Comparison of ENCODE assay signal across 19 mouse cellular contexts in the genomic region with DNA sequence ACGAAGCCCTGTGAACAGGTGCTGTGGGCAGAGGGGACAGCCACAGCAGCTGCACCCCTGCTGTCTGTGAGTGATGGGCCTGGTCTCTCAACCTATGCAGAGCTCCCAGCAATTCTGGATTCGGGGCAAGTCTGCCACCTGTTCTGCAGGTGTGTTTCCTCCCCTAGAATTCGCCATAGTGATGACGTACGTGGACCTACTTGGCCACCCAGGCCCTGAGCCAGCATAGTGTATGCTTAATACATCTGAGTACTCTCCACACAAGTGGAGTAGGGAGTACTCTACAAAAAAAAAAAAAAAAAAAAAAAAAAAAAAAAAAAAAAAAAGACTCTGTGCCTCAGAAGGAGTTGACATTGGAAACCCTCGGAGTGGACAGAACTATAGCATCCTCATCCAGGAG.
"Had no signal": no experiment of that assay in that cellular context is flagged by ENCODE, and none has a peak within 500 bp of the region (broad histone marks: within the 10 kb centered on the region; RNA-seq: fewer than 3 reads in every experiment).

No protein-coding gene starts in this region.

- H3K4me1 ChIP-seq: limb, embryonic 12.5 days; megakaryocyte, embryonic 14.5 days; midbrain, embryonic 15.5 days; stomach, embryonic 15.5 days had no signal

- H3K36me3 ChIP-seq: limb, embryonic 12.5 days; midbrain, embryonic 15.5 days; neural tube, embryonic 12.5 days; stomach, embryonic 15.5 days had no signal

- H3K4me3 ChIP-seq: limb, embryonic 12.5 days; megakaryocyte, embryonic 14.5 days; midbrain, embryonic 15.5 days; neural tube, embryonic 12.5 days; stomach, embryonic 15.5 days had no signal

- ATAC-seq: hindbrain, postnatal 0 days; midbrain, embryonic 15.5 days had no signal

- H3K9me3 ChIP-seq: midbrain, embryonic 15.5 days; stomach, embryonic 15.5 days had no signal

- DNase-seq: kidney, adult 11 months; kidney, adult 9 months; kidney, postnatal 36 days; layer of hippocampus, adult 9-11 months; layer of hippocampus, postnatal 36 days; retina, postnatal 1 day; right cerebral cortex, postnatal 14 days; thymus, adult 2 months; thymus, postnatal 25 days had no signal

- H3K9ac ChIP-seq: limb, embryonic 12.5 days; liver, embryonic 14.5 days; midbrain, embryonic 15.5 days; neural tube, embryonic 12.5 days; stomach, embryonic 15.5 days had no signal

- H3K27me3 ChIP-seq: megakaryocyte, embryonic 14.5 days; midbrain, embryonic 15.5 days; neural tube, embryonic 12.5 days; stomach, embryonic 15.5 days had no signal

- H3K4me2 ChIP-seq: limb, embryonic 12.5 days; midbrain, embryonic 11.5 days; midbrain, embryonic 15.5 days; neural tube, embryonic 12.5 days; stomach, embryonic 15.5 days had no signal

- H3K27ac ChIP-seq: hindbrain, postnatal 0 days; kidney, postnatal 0 days; limb, embryonic 12.5 days; liver, embryonic 14.5 days; macrophage; midbrain, embryonic 15.5 days; neural tube, embryonic 12.5 days; stomach, embryonic 15.5 days had no signal
